Mouse (Mus musculus) C2C12 (cell line): ENCODE results near the gene Cat. TPM values are rescaled to one million over a fixed set of nuclear protein-coding genes. Genes with fewer than 3 reads are reported as not detected.

Source experiments
- H3K27me3 ChIP-seq: one replicate; pipeline ENCODE4 v1.6.1; 2011; ENCODE audit not compliant: control insufficient read depth, insufficient read depth, insufficient read length
- H3K36me3 ChIP-seq: one replicate; pipeline ENCODE4 v1.6.1; 2011; ENCODE audit not compliant: control insufficient read depth, insufficient read depth
- H3K4me3 ChIP-seq: one replicate; pipeline ENCODE4 v1.5.1; 2011; ENCODE audit warnings: mild to moderate bottlenecking, control low read depth; ENCODE audit not compliant: poor library complexity, insufficient read depth, severe bottlenecking
- H3K79me2 ChIP-seq: one replicate; pipeline ENCODE4 v1.6.1; 2011; ENCODE audit not compliant: control insufficient read depth, insufficient read depth
- H3K79me3 ChIP-seq: one replicate; pipeline ENCODE4 v1.6.1; 2011; ENCODE audit warnings: low read depth, control low read depth
- H3ac ChIP-seq: one replicate; pipeline ENCODE3; 2011; ENCODE audit warnings: low read depth; ENCODE audit not compliant: control insufficient read depth, insufficient read length
- CEBPB ChIP-seq: IDR thresholded peaks from one replicate; pipeline ENCODE4 v1.6.1; 2011; ENCODE audit warnings: low read depth, mild to moderate bottlenecking, control low read depth, moderate library complexity
- CTCF ChIP-seq: IDR thresholded peaks from one replicate; pipeline ENCODE4 v1.5.1; 2011; ENCODE audit not compliant: control insufficient read depth, insufficient read depth, insufficient read length
- FOSL1 ChIP-seq: IDR thresholded peaks from one replicate; pipeline ENCODE4 v1.8.0; 2011; ENCODE audit warnings: mild to moderate bottlenecking, low read length; ENCODE audit not compliant: poor library complexity, insufficient read depth, severe bottlenecking
- MAX ChIP-seq: IDR thresholded peaks from one replicate; pipeline ENCODE4 v1.6.1; 2011; ENCODE audit warnings: mild to moderate bottlenecking, control low read depth
- MYOD1 ChIP-seq: IDR thresholded peaks from one replicate; pipeline ENCODE4 v1.6.1; 2011; ENCODE audit warnings: low read depth; ENCODE audit not compliant: control insufficient read depth, insufficient read length
- MYOG ChIP-seq: IDR thresholded peaks from one replicate; pipeline ENCODE4 v1.6.1; 2011; ENCODE audit not compliant: control insufficient read depth, insufficient read length; ENCODE audit errors: extremely low read depth
- USF1 ChIP-seq: IDR thresholded peaks from one replicate; pipeline ENCODE4 v1.6.1; 2011; ENCODE audit warnings: low read depth, mild to moderate bottlenecking, control low read depth, moderate library complexity
- polyA plus RNA-seq: library from polyadenylated mRNA; unstranded; fragments of >200 nt; fragmentation: generic; extraction: Trizol; gene quantifications from one replicate; pipeline ENCODE4 v1.2.1, GENCODE M21; 2012; ENCODE audit warnings: missing spikeins

Gene Cat
- polyA plus RNA-seq, 1 experiment: 14.5 TPM

- Histone ChIP-seq H3K79me2 (no peaks in the 10 kb centered on the region), H3K4me3 (no peak overlapping the region), H3ac (no peak overlapping the region), H3K79me3 (no peaks in the 10 kb centered on the region), H3K27me3 (peaks cover 56% of the 10 kb centered on the region), H3K36me3 (no peaks in the 10 kb centered on the region)
- TF ChIP-seq USF1 (no peak), CTCF (peak; percentile 53), MYOD1 (no peak)
These were observed 60.5 kb downstream of the Cat start for GRCm38 (mm10) chr2:103424349-103425026.

- H3ac ChIP-seq: no peak overlapping the region
- peaks cover 54% of the 10 kb centered on the region for H3K27me3 ChIP-seq
- no peaks in the 10 kb centered on the region for H3K36me3 ChIP-seq
- H3K79me3 ChIP-seq: no peaks in the 10 kb centered on the region
- H3K79me2 ChIP-seq: no peaks in the 10 kb centered on the region
- no peak overlapping the region for H3K4me3 ChIP-seq
- no peak for TF ChIP-seq MYOG
- no peak for TF ChIP-seq CEBPB
- no peak for TF ChIP-seq FOSL1
- TF ChIP-seq MYOD1: no peak
- no peak for TF ChIP-seq USF1
- no peak for TF ChIP-seq MAX
- TF ChIP-seq CTCF: no peak
These were observed 61.1 kb downstream of the Cat start for GRCm38 (mm10) chr2:103423884-103424283.

GRCm38 (mm10) chr2:103420650-103421507, 64.1 kb downstream of the Cat start:
- no peak overlapping the region for H3K4me3 ChIP-seq
- no peak overlapping the region for H3ac ChIP-seq
- TF ChIP-seq CTCF: no peak
- TF ChIP-seq MYOD1: no peak
- no peak for TF ChIP-seq FOSL1
- no peak for TF ChIP-seq USF1
- TF ChIP-seq MAX: no peak
- no peaks in the 10 kb centered on the region for H3K79me3 ChIP-seq
- H3K79me2 ChIP-seq: no peaks in the 10 kb centered on the region
- no peaks in the 10 kb centered on the region for H3K36me3 ChIP-seq
- peaks cover 47% of the 10 kb centered on the region for H3K27me3 ChIP-seq

- Histone ChIP-seq H3K79me3 (no peaks in the 10 kb centered on the region), H3ac (no peak overlapping the region), H3K4me3 (no peak overlapping the region), H3K27me3 (peaks cover 24% of the 10 kb centered on the region), H3K79me2 (no peaks in the 10 kb centered on the region), H3K36me3 (no peaks in the 10 kb centered on the region)
- no peak for TF ChIP-seq CTCF
- no peak for TF ChIP-seq MYOG
- TF ChIP-seq CEBPB: no peak
- no peak for TF ChIP-seq MYOD1
- no peak for TF ChIP-seq USF1
- TF ChIP-seq MAX: no peak
- TF ChIP-seq FOSL1: no peak
These were observed 69.2 kb downstream of the Cat start for GRCm38 (mm10) chr2:103415774-103416173.

- TF ChIP-seq CTCF (no peak), MYOD1 (no peak), USF1 (no peak)
- H3K79me2 ChIP-seq: no peaks in the 10 kb centered on the region
- H3K79me3 ChIP-seq: no peaks in the 10 kb centered on the region
- H3ac ChIP-seq: no peak overlapping the region
- peaks cover 10% of the 10 kb centered on the region for H3K27me3 ChIP-seq
- no peak overlapping the region for H3K4me3 ChIP-seq
- H3K36me3 ChIP-seq: no peaks in the 10 kb centered on the region
These were observed 71.6 kb downstream of the Cat start for GRCm38 (mm10) chr2:103413381-103413780.
